Mouse (Mus musculus) cerebellum, adult 2 months (tissue): Measurements from ENCODE around the gene Zfhx3.

Experiments used
- CTCF ChIP-seq: fragments of 200-500 bp; IDR thresholded peaks from 2 replicates; pipeline ENCODE4 v1.5.1; 2011; ENCODE audit warnings: low read depth, mild to moderate bottlenecking, control low read depth, low read length, moderate library complexity, borderline replicate concordance; ENCODE audit not compliant: insufficient read depth
- POLR2A ChIP-seq: fragments of 200-500 bp; IDR thresholded peaks from 2 replicates; pipeline ENCODE4 v1.6.1; 2011; ENCODE audit warnings: low read length, control low read depth, borderline replicate concordance; ENCODE audit not compliant: insufficient read depth

DNA sequence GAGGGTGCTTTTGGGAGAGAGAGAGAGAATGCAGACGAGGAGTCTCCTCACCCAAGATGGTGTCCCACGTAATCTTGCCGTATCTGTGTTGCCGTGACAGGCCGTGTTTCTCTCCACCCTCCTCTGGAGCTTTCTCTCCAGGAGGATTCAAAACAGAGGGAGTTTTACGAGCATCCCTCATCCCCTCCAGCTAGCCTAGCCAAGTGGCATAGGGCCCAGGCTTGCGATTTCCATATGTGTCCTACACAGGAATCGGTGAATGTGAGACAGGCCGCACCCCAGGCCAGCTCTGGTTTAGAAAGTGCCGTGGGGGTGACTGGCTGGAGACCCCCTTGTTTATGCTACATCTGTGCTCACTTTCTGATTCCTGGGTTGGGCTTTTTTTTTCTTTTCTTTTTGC is 869.2 kb downstream of the Zfhx3 start:
- no peak for TF ChIP-seq POLR2A
- no peak for TF ChIP-seq CTCF
